Mouse (Mus musculus) liver, postnatal 0 days (tissue): ENCODE results near the gene Vmn1r65.
"Not testable (repeated sequence)": the region's sequence is repeated elsewhere in the genome, so short reads cannot be mapped to it uniquely, and the experiment has no call there.

Experiments used
- CTCF ChIP-seq: sonication (generic); IDR thresholded peaks from 2 replicates; pipeline ENCODE4 v1.5.1; 2016; ENCODE audit warnings: antibody characterized with exemption, low read depth
- EP300 ChIP-seq: IDR thresholded peaks from 2 replicates; pipeline ENCODE4 v1.6.1; 2016; ENCODE audit warnings: antibody characterized with exemption, low read depth, mild to moderate bottlenecking

DNA sequence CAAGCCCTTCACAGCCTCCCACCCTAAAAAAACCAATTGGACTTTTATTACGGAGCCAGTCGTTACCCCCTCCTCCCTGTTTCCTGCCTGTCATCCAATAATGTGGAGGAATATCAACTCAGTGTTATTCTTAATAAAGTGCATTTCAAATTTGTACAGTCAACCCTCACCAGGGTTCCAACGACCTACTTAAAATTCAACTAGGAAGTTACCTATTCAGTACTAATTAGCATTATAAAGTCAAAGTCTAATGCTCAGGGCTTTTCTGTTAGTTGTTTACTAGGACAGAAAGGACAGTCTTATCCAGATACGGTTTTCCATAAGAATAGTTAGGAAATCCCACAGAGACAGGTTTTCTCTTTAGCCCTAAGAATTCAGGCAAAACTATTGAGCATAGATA, 28.4 kb downstream of the Vmn1r65 start:
- not testable (repeated sequence) for TF ChIP-seq CTCF, EP300
